Mouse (Mus musculus) ES-CJ7 (cell line): ENCODE results near the gene Gpr35.
"Not testable (repeated sequence)": the region's sequence is repeated elsewhere in the genome, so short reads cannot be mapped to it uniquely, and the experiment has no call there.

ENCODE experiments used
- DNase-seq: peaks from one replicate; pipeline ENCODE4 v3.0.0; 2011; ENCODE audit warnings: low read depth, low spot score

Gene Gpr35

DNA sequence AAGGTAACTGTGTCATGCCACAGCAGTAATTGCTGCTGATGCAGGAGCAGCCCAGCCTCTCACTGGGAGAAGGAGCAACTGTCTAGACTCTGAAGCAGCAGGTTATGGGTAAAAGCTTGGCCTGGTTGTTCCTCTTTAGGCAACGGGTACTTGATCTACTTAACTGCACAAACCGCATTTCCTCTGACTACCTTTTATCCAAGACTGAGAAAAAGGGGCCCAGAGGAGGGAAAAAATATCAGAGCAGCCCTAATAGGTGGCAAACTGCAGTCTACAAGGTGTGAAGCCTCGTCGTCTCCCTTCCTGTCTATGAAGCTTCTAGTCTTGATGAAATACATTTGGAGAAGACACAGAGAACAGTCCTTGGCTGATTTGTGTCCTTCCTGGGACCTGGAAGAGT is 17.1 kb upstream of the Gpr35 start:
- DNase-seq = no peak

- peak; percentile 99 for DNase-seq
These were observed 16.4 kb upstream of the Gpr35 start, which contains the start of gene Capn10 for GRCm38 (mm10) chr1:92934182-92934827. Gene Capn10, plus strand, starts transcription at chr1:92934376.

DNA sequence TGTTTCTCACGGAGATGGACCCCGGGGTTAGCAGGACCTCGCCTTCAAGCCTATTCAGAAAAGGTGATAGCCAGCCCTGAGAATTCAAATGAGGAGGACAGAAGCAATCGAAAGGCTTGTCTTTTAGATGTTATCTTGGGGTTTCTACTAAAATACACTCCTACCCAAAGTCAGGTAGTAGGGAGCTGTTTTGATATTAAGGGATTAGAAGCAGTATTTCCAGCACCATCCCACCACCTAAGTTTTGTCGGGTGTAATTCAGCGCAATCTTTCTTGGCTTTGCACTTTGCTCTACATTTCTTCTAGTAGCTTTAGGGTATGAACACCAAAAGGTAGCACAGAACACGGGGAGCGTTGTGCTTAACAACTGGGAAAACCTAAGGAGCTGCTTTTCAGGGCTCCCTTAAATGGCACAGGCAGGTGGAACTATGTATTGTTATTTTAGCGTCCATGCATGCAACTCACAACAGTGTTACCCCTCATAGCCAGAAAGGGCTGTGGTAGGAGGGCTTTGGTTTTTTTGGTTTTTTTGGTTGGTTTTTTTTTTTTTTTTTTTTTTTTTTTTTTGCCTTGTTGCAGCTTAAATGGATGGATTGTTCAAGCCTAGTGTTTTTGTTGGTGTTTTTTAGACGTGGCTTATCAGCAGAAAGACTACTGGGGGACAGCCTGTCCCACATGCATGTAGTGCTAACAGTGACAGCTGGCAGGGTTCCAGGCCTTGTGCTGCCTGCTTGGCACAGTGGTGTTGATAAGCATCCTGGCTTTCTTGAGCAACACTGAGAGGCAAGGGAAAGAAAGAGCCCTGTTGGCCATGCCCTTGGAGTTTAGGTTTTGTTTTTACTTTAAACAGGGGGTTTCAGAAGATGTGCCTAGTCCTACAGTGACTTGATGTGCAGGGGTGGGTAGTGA is 15.4 kb upstream of the Gpr35 start:
- DNase-seq = no peak

GRCm38 (mm10) chr1:92935977-92936376 is 14.7 kb upstream of the Gpr35 start:
- DNase-seq = no peak

- no peak for DNase-seq
These were observed 14.2 kb upstream of the Gpr35 start for GRCm38 (mm10) chr1:92936467-92936866.

- no peak for DNase-seq
These were observed 12.9 kb upstream of the Gpr35 start for GRCm38 (mm10) chr1:92937797-92938196.

- DNase-seq = no peak
These were observed 10.9 kb upstream of the Gpr35 start for GRCm38 (mm10) chr1:92939746-92940145.

DNA sequence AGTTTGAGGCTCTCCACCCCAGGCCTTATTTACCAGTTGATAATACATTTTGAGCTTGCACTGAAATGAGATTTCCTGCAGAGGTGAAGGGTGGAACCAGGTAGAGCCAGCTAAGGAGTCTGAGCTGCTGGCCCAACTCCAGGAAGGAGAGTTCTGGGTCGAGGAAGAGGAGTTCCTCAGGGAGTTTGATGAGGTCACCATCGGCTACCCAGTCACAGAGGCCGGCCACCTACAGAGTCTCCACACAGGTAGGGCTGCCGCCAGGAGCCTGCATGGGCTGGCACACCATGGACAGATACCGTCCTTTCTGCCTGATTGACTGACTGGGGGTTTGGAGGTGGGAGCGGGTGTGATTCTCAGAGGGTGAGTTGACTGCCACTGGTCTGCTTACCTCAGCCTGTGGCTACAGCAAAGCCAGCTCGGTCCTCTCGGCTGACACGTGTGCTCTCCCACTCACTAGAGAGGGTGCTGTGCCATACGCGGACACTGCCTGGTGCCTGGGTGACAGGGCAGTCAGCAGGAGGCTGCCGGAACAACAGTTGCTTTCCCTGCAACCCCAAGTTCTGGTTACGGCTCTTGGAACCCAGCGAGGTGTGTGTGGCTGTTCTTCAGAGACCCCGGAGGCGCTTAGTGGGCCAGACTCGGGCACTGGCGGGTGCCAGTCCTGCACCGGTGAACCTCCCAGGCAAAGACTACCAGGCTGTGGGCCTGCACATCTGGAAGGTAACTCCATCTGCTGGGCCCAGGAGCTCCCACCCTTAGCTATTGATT is 7.3 kb upstream of the Gpr35 start:
- DNase-seq = no peak

DNA sequence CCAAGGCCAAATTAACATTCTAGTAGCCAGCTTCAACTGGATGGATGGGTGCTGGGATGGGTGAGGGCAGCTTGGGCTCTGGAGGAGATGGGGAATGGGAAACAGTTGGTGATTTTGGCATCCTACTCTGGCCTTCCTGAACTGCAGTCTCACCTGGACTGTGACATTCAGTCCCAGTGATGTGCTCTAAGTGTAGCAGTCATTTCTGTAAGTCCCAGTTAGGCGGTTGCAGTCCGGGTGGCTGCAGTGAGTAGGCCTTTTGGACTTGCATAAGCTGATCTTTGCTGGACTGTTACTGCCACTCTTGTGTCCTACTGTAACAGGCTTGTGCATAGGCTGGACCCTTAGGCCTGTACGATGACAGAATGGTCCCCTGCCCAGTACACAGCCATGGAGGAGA is 2.7 kb upstream of the Gpr35 start:
- DNase-seq = no peak

DNA sequence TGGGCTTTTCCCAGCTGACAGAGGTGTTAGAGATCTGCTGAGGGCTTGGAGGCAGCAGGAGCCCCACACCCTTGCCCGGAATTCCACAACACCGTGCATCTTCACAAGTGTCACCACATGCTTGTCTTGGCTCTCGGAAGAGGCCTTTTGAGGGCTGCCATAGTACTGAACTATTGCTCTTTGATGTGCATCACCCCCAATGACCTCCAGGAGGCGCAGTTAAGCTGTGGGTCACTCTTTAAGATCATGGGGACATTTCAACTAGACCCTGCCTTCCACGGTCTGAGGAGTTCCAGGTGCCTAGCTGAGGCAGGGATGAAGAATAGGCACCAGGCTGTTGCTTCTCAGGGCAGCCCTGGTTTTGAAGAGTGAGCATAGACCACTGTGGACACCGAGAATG is 1.2 kb upstream of the Gpr35 start:
- DNase-seq = peak; percentile 74

DNA sequence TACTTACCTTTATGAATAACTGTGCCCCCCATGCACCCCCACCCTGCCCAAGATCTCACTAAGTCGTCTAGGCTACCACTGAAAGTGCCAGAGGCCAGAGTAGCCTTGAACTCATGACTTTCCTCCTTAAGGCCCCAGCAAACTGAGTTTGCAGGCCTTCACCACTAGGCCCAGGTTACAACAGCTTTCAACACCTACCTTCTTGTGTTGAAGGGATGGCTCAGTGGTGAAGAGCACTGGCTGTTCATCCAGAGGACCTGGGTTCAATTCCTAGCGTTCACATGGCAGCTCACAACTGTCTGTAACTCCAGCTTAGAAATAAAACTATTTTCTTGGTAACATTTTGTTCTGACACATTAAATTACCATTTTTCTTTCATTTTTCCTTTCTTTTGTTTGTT is 3.0 kb downstream of the Gpr35 start:
- no peak for DNase-seq

- DNase-seq = not testable (repeated sequence)
These were observed 6.1 kb downstream of the Gpr35 start for GRCm38 (mm10) chr1:92956571-92957335.

DNA sequence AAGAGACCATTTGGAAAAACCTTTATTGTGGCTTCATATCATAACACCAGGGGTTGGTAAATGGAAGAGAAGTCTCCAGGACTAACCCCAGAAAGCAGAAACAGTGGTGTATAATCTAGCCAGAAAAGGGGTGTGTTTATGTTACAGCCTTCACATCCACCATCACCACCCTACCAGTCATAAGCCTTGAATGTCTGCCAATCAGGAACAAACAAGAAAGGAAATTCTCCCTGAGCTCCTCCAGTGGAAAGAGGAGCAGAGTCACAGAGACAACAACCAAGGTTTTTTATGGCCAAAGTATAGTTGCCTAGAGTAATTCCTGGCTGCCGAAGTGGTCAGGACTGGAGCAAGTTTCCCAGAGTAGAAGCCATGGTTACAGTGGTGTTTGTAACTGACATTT is 8.3 kb downstream of the Gpr35 start:
- no peak for DNase-seq

GRCm38 (mm10) chr1:92970791-92971190 is 20.1 kb downstream of the Gpr35 start:
- DNase-seq = not testable (repeated sequence)

DNA sequence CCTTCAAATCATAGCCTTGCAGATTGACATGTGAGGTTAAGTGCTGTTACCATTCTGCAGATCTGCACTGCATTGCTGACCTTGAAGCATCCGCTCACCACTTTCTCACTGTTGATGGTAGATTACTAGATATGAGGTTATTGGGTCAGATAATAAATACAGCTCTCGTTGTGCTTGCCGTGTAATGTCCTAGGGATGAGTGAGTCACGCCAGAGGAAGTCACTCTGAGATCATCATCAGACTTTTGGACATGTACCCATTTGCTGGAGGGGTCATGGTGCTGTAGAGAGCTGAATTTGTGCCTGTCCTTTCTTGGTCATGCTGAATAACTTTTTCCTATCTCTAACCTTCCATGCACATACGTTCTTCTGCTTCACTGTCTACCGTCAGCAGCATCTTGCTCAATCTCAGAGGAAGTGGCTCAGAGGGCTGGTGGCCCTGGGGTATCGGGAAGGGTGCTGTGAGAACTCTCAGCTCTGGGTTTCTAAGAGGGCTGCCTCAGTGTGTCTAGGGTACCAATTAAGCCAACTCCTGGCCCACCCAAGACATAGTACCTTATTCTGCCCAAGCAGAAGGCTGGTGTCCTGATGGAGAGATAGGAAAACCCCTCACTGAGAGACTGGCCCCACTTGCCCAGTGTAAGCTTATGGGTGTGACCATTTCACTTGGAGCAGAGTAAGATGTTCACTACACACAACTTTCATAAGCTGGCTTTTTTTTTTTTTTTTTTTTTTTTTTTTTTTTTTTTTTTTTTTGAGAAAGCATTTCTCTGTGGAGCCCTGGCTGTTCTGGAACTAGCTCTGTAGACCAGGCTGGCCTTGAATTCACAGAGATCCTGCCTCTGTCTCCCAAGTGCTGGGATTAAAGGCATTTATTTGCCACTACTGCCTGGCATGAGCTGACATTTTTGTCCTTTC is 21.5 kb downstream of the Gpr35 start:
- DNase-seq = no peak

DNA sequence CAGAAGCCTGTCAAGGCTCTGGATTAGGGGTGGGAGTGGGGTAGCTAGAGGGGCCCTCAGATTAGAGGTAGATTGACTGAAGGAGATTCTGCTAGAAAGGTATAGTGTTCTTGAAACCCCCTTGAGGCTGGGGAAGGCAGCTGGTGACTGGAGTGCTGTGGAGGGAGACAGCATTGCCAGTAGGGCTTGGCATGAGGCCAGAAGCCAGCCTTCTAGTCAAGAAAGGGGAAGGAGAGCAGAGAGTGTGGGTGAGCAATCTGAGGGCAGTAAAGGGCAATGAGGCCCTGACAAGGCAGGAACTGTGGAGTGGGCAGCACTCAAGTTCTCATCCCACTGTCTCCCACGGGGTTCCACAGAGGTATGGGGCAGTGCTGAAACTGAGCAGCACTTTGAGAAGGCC is 22.2 kb downstream of the Gpr35 start:
- no peak for DNase-seq

GRCm38 (mm10) chr1:92976141-92976566 is 25.5 kb downstream of the Gpr35 start:
- DNase-seq = no peak

DNA sequence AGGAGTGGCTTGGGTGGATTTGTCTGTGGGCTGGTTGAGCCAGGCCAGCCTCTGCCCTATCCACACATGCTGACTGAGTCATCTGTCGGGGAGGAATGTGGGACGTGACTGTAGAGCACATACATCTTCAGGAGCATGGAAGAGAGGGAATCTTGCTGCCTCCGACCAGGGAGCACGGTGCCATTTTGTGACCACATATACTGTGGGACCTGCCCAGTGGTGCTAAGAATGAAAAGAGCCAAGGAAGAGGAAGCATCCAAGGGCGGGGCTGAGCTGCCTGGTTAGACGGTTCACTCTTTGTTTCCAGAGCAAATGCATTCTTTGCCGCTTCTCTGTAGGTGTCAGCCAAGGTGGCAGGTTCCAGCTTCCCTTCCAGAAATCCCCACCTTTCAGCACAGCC is 28.0 kb downstream of the Gpr35 start:
- DNase-seq = peak; percentile 76

GRCm38 (mm10) chr1:92979073-92979602 is 28.5 kb downstream of the Gpr35 start:
- DNase-seq = peak; percentile 17
